Mouse (Mus musculus) MEL (cell line): Measurements from ENCODE around the gene C1qtnf5. TPM values are rescaled to one million over a fixed set of nuclear protein-coding genes. Genes with fewer than 3 reads are reported as not detected.

ENCODE experiments used
- DNase-seq: peaks from one replicate; pipeline ENCODE4 v3.0.0; 2011; ENCODE audit warnings: low read depth, low spot score
- H3K27ac ChIP-seq: 2 replicates; pipeline ENCODE4 v1.5.1; 2012; ENCODE audit warnings: low read depth, mild to moderate bottlenecking, control low read depth, low read length, moderate library complexity; ENCODE audit not compliant: control insufficient read depth
- H3K27me3 ChIP-seq, 2 experiments: fragments of 150-350 bp in 1 of 2; sonication (generic) in 1 of 2; 2 replicates each; pipeline ENCODE4 v1.6.1; 2012; ENCODE audit warnings: low read length in 2 of 2, mild to moderate bottlenecking in 2 of 2, improper control_type of control experiment in 1 of 2, moderate library complexity in 1 of 2; ENCODE audit not compliant: insufficient read depth in 2 of 2, control insufficient read depth in 1 of 2
- H3K36me3 ChIP-seq, 2 experiments: 2 replicates each; pipeline ENCODE4 v1.6.1; 2012 to 2014; ENCODE audit warnings: low read length in 2 of 2, improper control_type of control experiment in 1 of 2, inconsistent platforms in 1 of 2, mild to moderate bottlenecking in 1 of 2; ENCODE audit not compliant: insufficient read depth in 2 of 2, control insufficient read depth in 1 of 2
- H3K4me1 ChIP-seq, 2 experiments: fragments of 150-350 bp in 1 of 2; sonication (generic) in 1 of 2; 2 replicates each; pipeline ENCODE4 v1.6.1; 2012; ENCODE audit warnings: low read length in 2 of 2, improper control_type of control experiment in 1 of 2, mild to moderate bottlenecking in 1 of 2; ENCODE audit not compliant: insufficient read depth in 2 of 2, control insufficient read depth in 1 of 2
- H3K4me3 ChIP-seq, 2 experiments: fragments of 150-350 bp in 1 of 2; sonication (generic) in 1 of 2; 2 replicates each; pipeline ENCODE4 v1.5.1; 2012; ENCODE audit warnings: low read depth in 2 of 2, low read length in 2 of 2, mild to moderate bottlenecking in 2 of 2, moderate library complexity in 2 of 2, control low read depth in 1 of 2, improper control_type of control experiment in 1 of 2; ENCODE audit not compliant: control insufficient read depth in 1 of 2, insufficient read depth in 1 of 2
- H3K79me2 ChIP-seq: 2 replicates; pipeline ENCODE4 v1.6.1; 2012; ENCODE audit warnings: mild to moderate bottlenecking, low read length, moderate library complexity; ENCODE audit not compliant: control insufficient read depth, poor library complexity, insufficient read depth
- H3K9ac ChIP-seq: 2 replicates; pipeline ENCODE4 v1.6.1; 2012; ENCODE audit warnings: low read depth, mild to moderate bottlenecking, control low read depth, low read length, moderate library complexity; ENCODE audit not compliant: control insufficient read depth, poor library complexity, severe bottlenecking
- H3K9me3 ChIP-seq: fragments of 150-350 bp; sonication (generic); replicated peaks from 2 replicates; pipeline ENCODE4 v1.6.1; 2012; ENCODE audit warnings: mild to moderate bottlenecking, low read length, improper control_type of control experiment, moderate library complexity; ENCODE audit not compliant: insufficient read depth
- BHLHE40 ChIP-seq: IDR thresholded peaks from 2 replicates; pipeline ENCODE4 v1.6.1; 2012; ENCODE audit warnings: low read depth, mild to moderate bottlenecking, inconsistent platforms, low read length, improper control_type of control experiment, borderline replicate concordance
- CHD2 ChIP-seq: IDR thresholded peaks from 2 replicates; pipeline ENCODE4 v1.6.1; 2011; ENCODE audit warnings: low read length, improper control_type of control experiment
- ELF1 ChIP-seq: IDR thresholded peaks from 2 replicates; pipeline ENCODE4 v1.6.1; 2014; ENCODE audit warnings: low read depth, mild to moderate bottlenecking, inconsistent platforms, low read length, improper control_type of control experiment, moderate library complexity
- JUND ChIP-seq: IDR thresholded peaks from 2 replicates; pipeline ENCODE4 v1.6.1; 2011; ENCODE audit warnings: low read depth, mild to moderate bottlenecking, improper control_type of control experiment, low read length
- KAT2A ChIP-seq: conservative IDR thresholded peaks from 2 replicates; pipeline ENCODE4 v1.6.1; 2012; ENCODE audit warnings: low read depth, low read length, improper control_type of control experiment, inconsistent platforms
- MXI1 ChIP-seq: IDR thresholded peaks from 2 replicates; pipeline ENCODE4 v1.6.1; 2011; ENCODE audit warnings: mild to moderate bottlenecking, low read depth, low read length, improper control_type of control experiment
- MYC ChIP-seq: IDR thresholded peaks from 2 replicates; pipeline ENCODE4 v1.6.1; 2011; ENCODE audit warnings: low read depth, mild to moderate bottlenecking, low read length, improper control_type of control experiment, moderate library complexity
- POLR2AphosphoS2 ChIP-seq: IDR thresholded peaks from 2 replicates; pipeline ENCODE4 v1.6.1; 2011; ENCODE audit warnings: low read length, improper control_type of control experiment
- POLR2AphosphoS5 ChIP-seq: IDR thresholded peaks from 2 replicates; pipeline ENCODE4 v1.6.1; 2012; ENCODE audit warnings: low read depth, borderline replicate concordance, mild to moderate bottlenecking, inconsistent platforms, low read length, moderate library complexity, mixed read lengths
- TAL1 ChIP-seq: IDR thresholded peaks from 2 replicates; pipeline ENCODE4 v1.6.1; 2012; ENCODE audit warnings: mild to moderate bottlenecking, inconsistent platforms, low read length, moderate library complexity, mixed read lengths
- TBP ChIP-seq: IDR thresholded peaks from 2 replicates; pipeline ENCODE4 v1.8.0; 2011; ENCODE audit warnings: low read depth, low read length, improper control_type of control experiment
- UBTF ChIP-seq: IDR thresholded peaks from 2 replicates; pipeline ENCODE4 v1.6.1; 2012; ENCODE audit warnings: low read depth, mild to moderate bottlenecking, inconsistent platforms, low read length, improper control_type of control experiment, moderate library complexity, borderline replicate concordance; ENCODE audit not compliant: insufficient read depth
- USF1 ChIP-seq: IDR thresholded peaks from 2 replicates; pipeline ENCODE4 v1.6.1; 2014; ENCODE audit warnings: low read depth, mild to moderate bottlenecking, inconsistent platforms, low read length, improper control_type of control experiment, moderate library complexity
- USF2 ChIP-seq, 2 experiments: IDR thresholded peaks; 2 replicates each; pipeline ENCODE4 v1.6.1; 2011 to 2012; ENCODE audit warnings: improper control_type of control experiment in 2 of 2, low read length in 2 of 2, borderline replicate concordance in 1 of 2, inconsistent platforms in 1 of 2, low read depth in 1 of 2, mild to moderate bottlenecking in 1 of 2; ENCODE audit not compliant: insufficient read depth in 1 of 2
- ZC3H11A ChIP-seq: IDR thresholded peaks from 2 replicates; pipeline ENCODE4 v1.6.1; 2012; ENCODE audit warnings: low read depth, mild to moderate bottlenecking, inconsistent platforms, low read length, improper control_type of control experiment
- ZKSCAN1 ChIP-seq: IDR thresholded peaks from 2 replicates; pipeline ENCODE4 v1.6.1; 2012; ENCODE audit warnings: low read depth, mild to moderate bottlenecking, inconsistent platforms, low read length, improper control_type of control experiment, moderate library complexity
- ZMIZ1 ChIP-seq: IDR thresholded peaks from 2 replicates; pipeline ENCODE4 v1.6.1; 2012; ENCODE audit warnings: low read depth, mild to moderate bottlenecking, inconsistent platforms, low read length, improper control_type of control experiment, moderate library complexity
- ZNF384 ChIP-seq: IDR thresholded peaks from 2 replicates; pipeline ENCODE4 v1.6.1; 2012; ENCODE audit warnings: low read depth, mild to moderate bottlenecking, inconsistent platforms, low read length, improper control_type of control experiment
- polyA plus RNA-seq, 2 experiments: library from polyadenylated mRNA; stranded (reverse) in 1 of 2; unstranded in 1 of 2; fragments of >175 nt in 1 of 2; fragments of >200 nt in 1 of 2; gene quantifications; 2 replicates each; pipeline versions ENCODE4 v1.2.1 to v1.2.4; 2012; ENCODE audit warnings: low replicate concordance in 2 of 2, low read depth in 1 of 2; ENCODE audit not compliant: insufficient read length in 2 of 2, insufficient read depth in 1 of 2, missing spikeins in 1 of 2
- total RNA-seq: library from RNA; depleted of rRNA; stranded (reverse); fragments of 300-350 nt; gene quantifications from 2 replicates; pipeline ENCODE4 v1.2.3, GENCODE M21; 2012

C1qtnf5 gene
- total and polyA plus RNA-seq, 3 experiments: 0.13 to 0.19 TPM; not detected in 1

GRCm38 (mm10) chr9:44137846-44138245, 30.8 kb downstream of the C1qtnf5 start:
- H3K36me3 ChIP-seq: peaks cover 0 to 6% of the 10 kb centered on the region in 2 experiments; a peak in 1 of 4 replicates
- H3K4me3 ChIP-seq: no peak overlapping the region
- no peaks in the 10 kb centered on the region for H3K9me3 ChIP-seq
- peaks cover 0 to 12% of the 10 kb centered on the region in 2 experiments; a peak in 3 of 4 replicates for H3K4me1 ChIP-seq
- no peak for DNase-seq
- TF ChIP-seq ZMIZ1 (no peak), MYC (no peak), POLR2AphosphoS2 (no peak), POLR2AphosphoS5 (no peak), BHLHE40 (no peak), KAT2A (no peak), ZC3H11A (no peak)
- TF ChIP-seq, all 39 proteins: peak for 0
- no peak overlapping the region for H3K9ac ChIP-seq
- H3K27me3 ChIP-seq: peaks cover 16 to 22% of the 10 kb centered on the region in 2 experiments
- H3K27ac ChIP-seq: no peak overlapping the region
- no peaks in the 10 kb centered on the region for H3K79me2 ChIP-seq

DNA sequence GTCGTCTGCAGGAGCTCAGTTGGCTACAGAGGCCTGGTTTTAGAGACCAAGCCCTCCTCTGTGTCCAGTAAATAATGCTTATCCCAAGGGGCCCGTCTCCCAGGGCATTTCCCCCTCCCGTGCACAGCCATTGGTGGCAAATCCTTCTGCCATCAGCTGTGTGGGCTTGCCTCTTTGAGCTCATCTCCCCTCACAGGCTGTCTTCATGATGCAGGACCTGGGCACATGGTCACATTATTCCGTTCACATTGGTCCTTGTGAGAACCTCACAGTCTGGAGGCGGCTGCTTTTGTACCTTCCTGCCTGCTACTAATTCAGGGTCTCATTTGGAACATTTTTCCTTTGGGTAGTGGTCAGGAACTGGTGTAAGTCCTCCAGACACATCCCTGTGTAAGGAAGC, 34.9 kb downstream of the C1qtnf5 start:
- Histone ChIP-seq H3K4me1 (no peaks in the 10 kb centered on the region), H3K36me3 (no peaks in the 10 kb centered on the region; a peak in 2 of 4 replicates), H3K27ac (no peak overlapping the region), H3K79me2 (no peaks in the 10 kb centered on the region), H3K9me3 (no peaks in the 10 kb centered on the region), H3K4me3 (no peak overlapping the region), H3K27me3 (no peaks in the 10 kb centered on the region), H3K9ac (no peak overlapping the region)
- TF ChIP-seq TBP (no peak), ZKSCAN1 (no peak), BHLHE40 (no peak), POLR2AphosphoS2 (no peak), ZNF384 (no peak), JUND (no peak), CHD2 (no peak), UBTF (no peak), MYC (no peak), ELF1 (no peak), USF2 (IDR thresholded peaks at IDR 0.05; ENCODE audit: borderline replicate concordance in 1 of 2, insufficient read depth in 1 of 2, low read depth in 1 of 2, low read length in 2 of 2) (no peak), MXI1 (no peak), USF1 (no peak), TAL1 (no peak)
- no peak for DNase-seq
